Mouse (Mus musculus) lung, adult 2 months (tissue): ENCODE measurements around the gene Timm29.
A peak's percentile ranks its signal among the peaks of the same experiment; 100 is the strongest.

Experiments used
- CTCF ChIP-seq: fragments of 200-500 bp; IDR thresholded peaks from 2 replicates; pipeline ENCODE4 v1.5.1; 2011; ENCODE audit warnings: mild to moderate bottlenecking, low read length, control low read depth; ENCODE audit not compliant: insufficient read depth
- POLR2A ChIP-seq: fragments of 200-500 bp; IDR thresholded peaks from 2 replicates; pipeline ENCODE4 v1.6.1; 2011; ENCODE audit warnings: low read depth, mild to moderate bottlenecking, control low read depth, low read length, borderline replicate concordance; ENCODE audit errors: extremely low read depth

GRCm38 (mm10) chr9:21545916-21546788 lies 46.4 kb upstream of the Timm29 start:
- no peak for TF ChIP-seq CTCF
- peak; percentile 9; the same call in 1 of the 2 replicates for TF ChIP-seq POLR2A
